Mouse (Mus musculus) heart, postnatal 0 days (tissue): Measurements from ENCODE around the gene Glrx5. TPM values are rescaled to one million over a fixed set of nuclear protein-coding genes. Genes with fewer than 3 reads are reported as not detected.
A peak's percentile ranks its signal among the peaks of the same experiment; 100 is the strongest.

Source experiments
- ATAC-seq: fragments of 200-750 bp; cut with Nextera tagmentation; 2 replicates; pipeline ENCODE4 v1.8.0; 2017; ENCODE audit warnings: low read depth, moderate number of reproducible peaks, moderate library complexity; ENCODE audit not compliant: insufficient read depth
- DNase-seq: peaks from one replicate; pipeline ENCODE4 v3.0.0-alpha.2; 2016; ENCODE audit warnings: low spot score
- H3K27ac ChIP-seq: fragments of 300-500 bp; sonication (generic); 2 replicates; pipeline ENCODE4 v1.5.1; 2014; ENCODE audit warnings: low read depth, mild to moderate bottlenecking
- H3K27me3 ChIP-seq: fragments of 300-500 bp; sonication (generic); 2 replicates; pipeline ENCODE4 v1.6.1; 2014; ENCODE audit warnings: low read length, mixed read lengths; ENCODE audit not compliant: control insufficient read depth, insufficient read depth
- H3K36me3 ChIP-seq: fragments of 300-500 bp; sonication (generic); replicated peaks from 2 replicates; pipeline ENCODE4 v1.6.1; 2014; ENCODE audit warnings: low read length, mixed read lengths; ENCODE audit not compliant: control insufficient read depth, insufficient read depth
- H3K4me1 ChIP-seq: fragments of 300-500 bp; sonication (generic); 2 replicates; pipeline ENCODE4 v1.6.1; 2014; ENCODE audit warnings: antibody characterized with exemption; ENCODE audit not compliant: control insufficient read depth, insufficient read depth
- H3K4me2 ChIP-seq: fragments of 300-500 bp; sonication (generic); 2 replicates; pipeline ENCODE4 v1.6.1; 2014; ENCODE audit warnings: low read depth, mild to moderate bottlenecking, low read length, moderate library complexity
- H3K4me3 ChIP-seq: fragments of 300-500 bp; sonication (generic); 2 replicates; pipeline ENCODE4 v1.5.1; 2014; ENCODE audit warnings: low read depth, low read length
- H3K9ac ChIP-seq: fragments of 300-500 bp; sonication (generic); replicated peaks from 2 replicates; pipeline ENCODE4 v1.6.1; 2014; ENCODE audit warnings: low read depth, low read length, mixed read lengths
- H3K9me3 ChIP-seq: fragments of 300-500 bp; sonication (generic); replicated peaks from 2 replicates; pipeline ENCODE4 v1.6.1; 2016; ENCODE audit warnings: low read length; ENCODE audit not compliant: control insufficient read depth
- CTCF ChIP-seq: IDR thresholded peaks from 2 replicates; pipeline ENCODE4 v1.5.1; 2016; ENCODE audit warnings: antibody characterized with exemption, control low read depth, low read depth
- EP300 ChIP-seq: IDR thresholded peaks from 2 replicates; pipeline ENCODE4 v1.6.1; 2016; ENCODE audit warnings: antibody characterized with exemption, low read depth
- WGBS: fragments of 180-500 bp; shearing (Covaris S2); extraction: QIAGEN DNeasy Blood & Tissue Kit; methylation state at CpG from one replicate; pipeline ENCODE4 v1.1.7; 2014; 5-methylcytosine and 5-hydroxymethylcytosine counted together
- polyA plus RNA-seq: library from polyadenylated mRNA; unstranded; fragments of >200 nt; fragmentation: Nextera tagmentation; extraction: Ambion mirVana; gene quantifications from 2 replicates; pipeline ENCODE4 v1.2.1, GENCODE M21; 2015
- total RNA-seq: library from RNA; depleted of rRNA; stranded (reverse); fragments of >200 nt; gene quantifications from 2 replicates; pipeline ENCODE4 v1.2.3, GENCODE M21; 2014; ENCODE audit warnings: low replicate concordance

The Glrx5 gene
- total and polyA plus RNA-seq, 2 experiments from 2014 or later, result 87.7 to 210 TPM

DNA sequence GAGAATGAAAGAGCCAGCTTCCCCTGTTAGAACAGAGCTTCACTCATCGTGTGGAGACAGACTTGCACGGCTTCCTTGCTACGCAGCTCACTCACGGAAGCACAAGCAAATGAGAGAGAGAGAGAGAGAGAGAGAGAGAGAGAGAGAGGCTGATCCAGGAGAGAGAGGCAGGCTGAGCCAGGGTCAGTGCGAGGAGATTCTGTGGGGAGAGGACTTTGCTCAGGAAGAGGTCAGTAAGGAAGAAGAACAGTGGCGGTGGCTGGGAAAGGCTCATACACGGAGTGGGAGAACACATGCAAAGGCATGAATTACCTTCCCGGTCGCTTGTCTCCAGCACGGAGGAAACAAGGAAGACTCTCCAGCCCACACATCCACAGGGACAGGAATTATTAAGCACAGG, 35.3 kb upstream of the Glrx5 start:
- WGBS, result 79% methylated on average over 10 of the region's 10 CpGs
- ATAC-seq, result no peak
- H3K9ac ChIP-seq, result no peak overlapping the region

DNA sequence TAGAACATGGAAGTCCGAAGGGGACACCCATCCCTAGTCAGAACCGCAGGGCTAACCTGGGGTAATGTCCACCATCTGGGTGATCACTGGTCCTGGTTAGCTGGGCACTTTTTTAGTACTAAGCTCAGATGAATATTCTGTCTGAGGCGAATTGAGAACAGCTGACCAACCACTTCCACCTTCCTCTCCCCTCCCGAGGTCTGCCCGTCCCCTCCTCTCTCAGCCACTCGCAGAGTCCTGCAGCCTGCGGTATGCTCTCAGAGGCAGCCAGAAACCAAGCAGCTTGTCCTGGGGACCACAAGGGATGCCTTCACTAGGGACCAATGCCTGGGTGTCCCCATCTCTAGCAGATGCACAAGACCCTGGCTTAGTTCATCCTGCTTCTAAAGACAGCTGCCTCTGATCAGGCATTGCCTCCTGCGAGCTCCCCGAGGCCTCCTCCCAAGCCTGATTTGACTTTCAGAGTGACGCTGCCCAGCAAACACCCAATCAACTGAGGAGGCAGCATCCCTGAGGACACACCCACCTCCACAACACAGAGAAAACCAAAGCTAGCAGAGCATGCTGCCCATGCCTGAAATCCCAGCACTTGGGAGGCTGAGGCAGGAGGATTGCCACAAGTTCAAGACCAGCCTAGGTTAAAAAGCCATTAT, 34.7 kb upstream of the Glrx5 start:
- Histone ChIP-seq H3K4me2 (no peak overlapping the region), H3K4me3 (no peak overlapping the region), H3K9ac (no peak overlapping the region), H3K9me3 (no peaks in the 10 kb centered on the region), H3K27me3 (no peaks in the 10 kb centered on the region), H3K4me1 (peaks cover 16% of the 10 kb centered on the region; the same call in 1 of the 2 replicates), H3K27ac (no peak overlapping the region), H3K36me3 (no peaks in the 10 kb centered on the region)
- WGBS, result 82% methylated on average over 10 of the region's 10 CpGs
- no peak for TF ChIP-seq CTCF
- TF ChIP-seq EP300, result no peak
- ATAC-seq (no peak), DNase-seq (no peak)

More for the DNA sequence above, 35.3 kb upstream of the Glrx5 start:
- no peaks in the 10 kb centered on the region for H3K27me3 ChIP-seq
- TF ChIP-seq EP300, result no peak
- TF ChIP-seq CTCF, result no peak
- H3K4me3 ChIP-seq, result no peak overlapping the region
- no peak for DNase-seq
- no peak overlapping the region for H3K27ac ChIP-seq
- H3K4me2 ChIP-seq, result no peak overlapping the region
- H3K9me3 ChIP-seq, result no peaks in the 10 kb centered on the region
- no peaks in the 10 kb centered on the region for H3K36me3 ChIP-seq
- H3K4me1 ChIP-seq, result peaks cover 22% of the 10 kb centered on the region

DNA sequence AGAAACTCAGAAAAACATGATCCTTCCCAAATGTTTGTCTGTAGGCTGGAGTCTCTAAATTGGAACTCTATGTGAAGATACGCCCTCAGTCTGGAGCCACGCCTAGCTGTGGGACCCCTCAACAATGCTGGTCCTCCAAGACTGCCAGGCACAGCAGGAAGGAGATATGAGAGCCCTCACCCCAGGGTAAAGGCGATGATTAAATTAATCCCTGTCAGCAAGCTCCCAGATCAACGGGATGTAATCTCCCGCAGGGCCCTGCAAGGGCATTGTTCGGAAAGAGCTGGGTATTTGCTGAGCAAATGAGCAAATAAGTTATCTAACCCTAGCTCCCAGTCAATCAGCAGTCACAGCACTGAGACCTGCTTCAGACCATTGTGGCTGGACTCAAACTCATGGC, 33.9 kb upstream of the Glrx5 start:
- ATAC-seq, result no peak
- TF ChIP-seq CTCF, result no peak
- no peak for TF ChIP-seq EP300
- DNase-seq, result no peak
- Histone ChIP-seq H3K27me3 (no peaks in the 10 kb centered on the region), H3K4me1 (peaks cover 19% of the 10 kb centered on the region; the same call in 1 of the 2 replicates), H3K36me3 (no peaks in the 10 kb centered on the region), H3K4me2 (no peak overlapping the region), H3K4me3 (no peak overlapping the region), H3K9me3 (no peaks in the 10 kb centered on the region), H3K27ac (no peak overlapping the region), H3K9ac (no peak overlapping the region)
- WGBS, result 49% methylated on average over 6 of the region's 6 CpGs

DNA sequence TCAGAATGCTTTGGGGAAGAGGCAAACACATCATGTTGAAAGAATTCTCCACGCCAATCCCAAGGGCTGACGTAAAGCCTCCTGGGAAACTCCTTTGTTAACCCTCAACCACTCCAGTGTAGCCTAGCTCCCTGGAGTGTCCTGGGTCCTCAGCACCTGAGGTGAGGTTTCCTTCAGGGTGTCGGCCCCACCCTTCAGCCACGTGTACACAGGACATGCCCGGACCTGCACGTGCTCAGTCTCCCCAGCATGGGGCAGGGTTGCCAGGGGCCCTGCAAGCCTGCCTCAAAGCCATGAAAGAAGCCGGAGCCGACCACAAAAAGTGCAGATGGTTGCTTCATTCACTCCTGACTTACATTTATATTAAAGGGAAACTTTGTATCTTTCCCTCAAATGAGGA, 33.3 kb upstream of the Glrx5 start:
- H3K4me1 ChIP-seq, result peaks cover 23% of the 10 kb centered on the region; the same call in 1 of the 2 replicates
- no peak overlapping the region for H3K27ac ChIP-seq
- no peaks in the 10 kb centered on the region for H3K36me3 ChIP-seq
- no peak overlapping the region for H3K9ac ChIP-seq
- no peaks in the 10 kb centered on the region for H3K9me3 ChIP-seq
- no peak for TF ChIP-seq CTCF
- TF ChIP-seq EP300, result no peak
- no peak for ATAC-seq
- no peaks in the 10 kb centered on the region for H3K27me3 ChIP-seq
- H3K4me2 ChIP-seq, result no peak overlapping the region
- no peak for DNase-seq
- 68% methylated on average over 8 of the region's 8 CpGs for WGBS
- no peak overlapping the region for H3K4me3 ChIP-seq

DNA sequence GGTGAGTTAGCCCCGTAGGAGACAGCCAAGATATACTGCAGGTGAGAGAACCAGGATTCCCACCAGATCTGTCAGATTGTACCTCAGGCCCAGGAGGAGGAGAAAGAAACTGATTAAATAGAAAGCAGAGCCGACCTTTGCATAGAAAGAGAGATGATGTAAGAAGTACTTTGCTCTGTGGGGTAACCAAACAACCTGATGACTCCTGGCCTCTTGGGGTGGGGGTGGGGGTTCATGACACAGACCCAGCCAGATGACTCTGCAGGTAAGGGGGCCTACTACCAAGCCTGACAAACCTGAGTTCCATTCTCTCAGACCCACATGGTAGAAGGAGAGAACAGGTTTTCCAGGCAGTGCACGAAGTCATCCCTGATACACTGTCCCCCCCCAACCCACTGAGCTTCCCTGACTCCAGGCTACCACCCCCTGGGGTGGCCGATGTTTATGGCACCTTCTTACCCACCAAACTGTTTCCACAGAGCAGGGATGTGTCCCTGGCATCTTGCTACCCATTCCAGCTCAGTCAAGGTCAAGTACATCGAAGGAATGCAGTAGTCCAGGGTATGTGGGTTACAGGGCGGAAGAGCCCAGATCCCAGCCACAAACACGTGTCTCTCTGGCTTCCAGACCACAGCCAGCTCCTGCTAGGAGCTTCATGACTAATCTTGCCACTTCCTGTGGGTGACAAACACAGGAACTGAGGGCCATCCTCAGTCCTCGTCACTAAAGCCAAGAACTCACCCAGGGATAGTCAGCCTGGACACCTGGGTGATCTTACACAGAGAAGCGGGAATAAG, 31.8 kb upstream of the Glrx5 start:
- ATAC-seq, result peak; percentile 52
- Histone ChIP-seq H3K9me3 (no peaks in the 10 kb centered on the region), H3K4me1 (peaks cover 23% of the 10 kb centered on the region; the same call in 1 of the 2 replicates), H3K36me3 (no peaks in the 10 kb centered on the region), H3K27ac (0 out of 2 replicates have a peak overlapping the region, but pooled peaks have one; percentile 9), H3K27me3 (no peaks in the 10 kb centered on the region), H3K4me2 (no peak overlapping the region), H3K9ac (no peak overlapping the region), H3K4me3 (no peak overlapping the region)
- 57% methylated on average over 9 of the region's 9 CpGs for WGBS
- no peak for TF ChIP-seq EP300
- no peak for TF ChIP-seq CTCF
- peak; percentile 46 for DNase-seq
